Mouse (Mus musculus) MEL (cell line): ENCODE data around the gene Camta1. TPM values are rescaled to one million over a fixed set of nuclear protein-coding genes. Genes with fewer than 3 reads are reported as not detected.
A peak's percentile ranks its signal among the peaks of the same experiment; 100 is the strongest.

Experiments
- DNase-seq: peaks from one replicate; pipeline ENCODE4 v3.0.0; 2011; ENCODE audit warnings: low read depth, low spot score
- H3K27ac ChIP-seq: 2 replicates; pipeline ENCODE4 v1.5.1; 2012; ENCODE audit warnings: low read depth, mild to moderate bottlenecking, control low read depth, low read length, moderate library complexity; ENCODE audit not compliant: control insufficient read depth
- H3K27me3 ChIP-seq, 2 experiments: fragments of 150-350 bp in 1 of 2; sonication (generic) in 1 of 2; 2 replicates each; pipeline ENCODE4 v1.6.1; 2012; ENCODE audit warnings: low read length in 2 of 2, mild to moderate bottlenecking in 2 of 2, improper control_type of control experiment in 1 of 2, moderate library complexity in 1 of 2; ENCODE audit not compliant: insufficient read depth in 2 of 2, control insufficient read depth in 1 of 2
- H3K36me3 ChIP-seq, 2 experiments: 2 replicates each; pipeline ENCODE4 v1.6.1; 2012 to 2014; ENCODE audit warnings: low read length in 2 of 2, improper control_type of control experiment in 1 of 2, inconsistent platforms in 1 of 2, mild to moderate bottlenecking in 1 of 2; ENCODE audit not compliant: insufficient read depth in 2 of 2, control insufficient read depth in 1 of 2
- H3K4me1 ChIP-seq, 2 experiments: fragments of 150-350 bp in 1 of 2; sonication (generic) in 1 of 2; 2 replicates each; pipeline ENCODE4 v1.6.1; 2012; ENCODE audit warnings: low read length in 2 of 2, improper control_type of control experiment in 1 of 2, mild to moderate bottlenecking in 1 of 2; ENCODE audit not compliant: insufficient read depth in 2 of 2, control insufficient read depth in 1 of 2
- H3K4me3 ChIP-seq, 2 experiments: fragments of 150-350 bp in 1 of 2; sonication (generic) in 1 of 2; 2 replicates each; pipeline ENCODE4 v1.5.1; 2012; ENCODE audit warnings: low read depth in 2 of 2, low read length in 2 of 2, mild to moderate bottlenecking in 2 of 2, moderate library complexity in 2 of 2, control low read depth in 1 of 2, improper control_type of control experiment in 1 of 2; ENCODE audit not compliant: control insufficient read depth in 1 of 2, insufficient read depth in 1 of 2
- H3K79me2 ChIP-seq: 2 replicates; pipeline ENCODE4 v1.6.1; 2012; ENCODE audit warnings: mild to moderate bottlenecking, low read length, moderate library complexity; ENCODE audit not compliant: control insufficient read depth, poor library complexity, insufficient read depth
- H3K9ac ChIP-seq: 2 replicates; pipeline ENCODE4 v1.6.1; 2012; ENCODE audit warnings: low read depth, mild to moderate bottlenecking, control low read depth, low read length, moderate library complexity; ENCODE audit not compliant: control insufficient read depth, poor library complexity, severe bottlenecking
- H3K9me3 ChIP-seq: fragments of 150-350 bp; sonication (generic); replicated peaks from 2 replicates; pipeline ENCODE4 v1.6.1; 2012; ENCODE audit warnings: mild to moderate bottlenecking, low read length, improper control_type of control experiment, moderate library complexity; ENCODE audit not compliant: insufficient read depth
- CTCF ChIP-seq, 3 experiments: IDR thresholded peaks in 2 of 3; conservative IDR thresholded peaks in 1 of 3; 2 replicates each; pipeline ENCODE4 v1.5.1; 2011 to 2012; ENCODE audit warnings: low read length in 3 of 3, low read depth in 2 of 3, mild to moderate bottlenecking in 2 of 3, improper control_type of control experiment in 1 of 3, inconsistent platforms in 1 of 3, mixed read lengths in 1 of 3, moderate library complexity in 1 of 3; ENCODE audit not compliant: control insufficient read depth in 1 of 3, insufficient read depth in 1 of 3, poor library complexity in 1 of 3, severe bottlenecking in 1 of 3
- E2F4 ChIP-seq: IDR thresholded peaks from 2 replicates; pipeline ENCODE4 v1.6.1; 2011; ENCODE audit warnings: low read depth, low read length, improper control_type of control experiment, borderline replicate concordance
- ELF1 ChIP-seq: IDR thresholded peaks from 2 replicates; pipeline ENCODE4 v1.6.1; 2014; ENCODE audit warnings: low read depth, mild to moderate bottlenecking, inconsistent platforms, low read length, improper control_type of control experiment, moderate library complexity
- EP300 ChIP-seq, 2 experiments: IDR thresholded peaks; 2 replicates each; pipeline ENCODE4 v1.6.1; 2011; ENCODE audit warnings: improper control_type of control experiment in 2 of 2, low read length in 2 of 2, low read depth in 1 of 2, mild to moderate bottlenecking in 1 of 2
- GABPA ChIP-seq: IDR thresholded peaks from 2 replicates; pipeline ENCODE4 v1.6.1; 2012; ENCODE audit warnings: low read depth, mild to moderate bottlenecking, inconsistent platforms, low read length, improper control_type of control experiment, moderate library complexity
- HCFC1 ChIP-seq: IDR thresholded peaks from 2 replicates; pipeline ENCODE4 v1.6.1; 2012; ENCODE audit warnings: low read depth, mild to moderate bottlenecking, inconsistent platforms, low read length, improper control_type of control experiment, moderate library complexity
- KAT2A ChIP-seq: conservative IDR thresholded peaks from 2 replicates; pipeline ENCODE4 v1.6.1; 2012; ENCODE audit warnings: low read depth, low read length, improper control_type of control experiment, inconsistent platforms
- MAFK ChIP-seq: IDR thresholded peaks from 2 replicates; pipeline ENCODE4 v1.6.1; 2011; ENCODE audit warnings: low read depth, mild to moderate bottlenecking, low read length, improper control_type of control experiment, borderline replicate concordance
- MAX ChIP-seq: IDR thresholded peaks from 2 replicates; pipeline ENCODE4 v1.6.1; 2011; ENCODE audit warnings: low read length, improper control_type of control experiment
- MAZ ChIP-seq: IDR thresholded peaks from 2 replicates; pipeline ENCODE4 v1.6.1; 2012; ENCODE audit warnings: low read depth, mild to moderate bottlenecking, inconsistent platforms, low read length, improper control_type of control experiment
- MXI1 ChIP-seq: IDR thresholded peaks from 2 replicates; pipeline ENCODE4 v1.6.1; 2011; ENCODE audit warnings: mild to moderate bottlenecking, low read depth, low read length, improper control_type of control experiment
- MYC ChIP-seq: IDR thresholded peaks from 2 replicates; pipeline ENCODE4 v1.6.1; 2011; ENCODE audit warnings: low read depth, mild to moderate bottlenecking, low read length, improper control_type of control experiment, moderate library complexity
- NELFE ChIP-seq: IDR thresholded peaks from 2 replicates; pipeline ENCODE4 v1.6.1; 2011; ENCODE audit warnings: low read depth, low read length, improper control_type of control experiment
- NRF1 ChIP-seq: IDR thresholded peaks from 2 replicates; pipeline ENCODE4 v1.6.1; 2014; ENCODE audit warnings: low read depth, mild to moderate bottlenecking, inconsistent platforms, low read length, improper control_type of control experiment, moderate library complexity; ENCODE audit not compliant: poor library complexity, insufficient read depth, severe bottlenecking
- POLR2AphosphoS5 ChIP-seq: IDR thresholded peaks from 2 replicates; pipeline ENCODE4 v1.6.1; 2012; ENCODE audit warnings: low read depth, borderline replicate concordance, mild to moderate bottlenecking, inconsistent platforms, low read length, moderate library complexity, mixed read lengths
- RAD21 ChIP-seq: IDR thresholded peaks from 2 replicates; pipeline ENCODE4 v1.6.1; 2011; ENCODE audit warnings: mild to moderate bottlenecking, low read depth, low read length, improper control_type of control experiment
- SIN3A ChIP-seq: IDR thresholded peaks from 2 replicates; pipeline ENCODE4 v1.6.1; 2012; ENCODE audit warnings: low read length, improper control_type of control experiment, inconsistent platforms
- SMC3 ChIP-seq: IDR thresholded peaks from 2 replicates; pipeline ENCODE4 v1.6.1; 2011; ENCODE audit warnings: low read depth, low read length, improper control_type of control experiment
- TAL1 ChIP-seq: IDR thresholded peaks from 2 replicates; pipeline ENCODE4 v1.6.1; 2012; ENCODE audit warnings: mild to moderate bottlenecking, inconsistent platforms, low read length, moderate library complexity, mixed read lengths
- TBP ChIP-seq: IDR thresholded peaks from 2 replicates; pipeline ENCODE4 v1.8.0; 2011; ENCODE audit warnings: low read depth, low read length, improper control_type of control experiment
- TCF12 ChIP-seq: IDR thresholded peaks from 2 replicates; pipeline ENCODE4 v1.6.1; 2014; ENCODE audit warnings: low read depth, mild to moderate bottlenecking, inconsistent platforms, low read length, improper control_type of control experiment, moderate library complexity
- UBTF ChIP-seq: IDR thresholded peaks from 2 replicates; pipeline ENCODE4 v1.6.1; 2012; ENCODE audit warnings: low read depth, mild to moderate bottlenecking, inconsistent platforms, low read length, improper control_type of control experiment, moderate library complexity, borderline replicate concordance; ENCODE audit not compliant: insufficient read depth
- USF1 ChIP-seq: IDR thresholded peaks from 2 replicates; pipeline ENCODE4 v1.6.1; 2014; ENCODE audit warnings: low read depth, mild to moderate bottlenecking, inconsistent platforms, low read length, improper control_type of control experiment, moderate library complexity
- USF2 ChIP-seq, 2 experiments: IDR thresholded peaks; 2 replicates each; pipeline ENCODE4 v1.6.1; 2011 to 2012; ENCODE audit warnings: improper control_type of control experiment in 2 of 2, low read length in 2 of 2, borderline replicate concordance in 1 of 2, inconsistent platforms in 1 of 2, low read depth in 1 of 2, mild to moderate bottlenecking in 1 of 2; ENCODE audit not compliant: insufficient read depth in 1 of 2
- ZKSCAN1 ChIP-seq: IDR thresholded peaks from 2 replicates; pipeline ENCODE4 v1.6.1; 2012; ENCODE audit warnings: low read depth, mild to moderate bottlenecking, inconsistent platforms, low read length, improper control_type of control experiment, moderate library complexity
- ZNF384 ChIP-seq: IDR thresholded peaks from 2 replicates; pipeline ENCODE4 v1.6.1; 2012; ENCODE audit warnings: low read depth, mild to moderate bottlenecking, inconsistent platforms, low read length, improper control_type of control experiment
- polyA plus RNA-seq, 2 experiments: library from polyadenylated mRNA; stranded (reverse) in 1 of 2; unstranded in 1 of 2; fragments of >175 nt in 1 of 2; fragments of >200 nt in 1 of 2; gene quantifications; 2 replicates each; pipeline versions ENCODE4 v1.2.1 to v1.2.4; 2012; ENCODE audit warnings: low replicate concordance in 2 of 2, low read depth in 1 of 2; ENCODE audit not compliant: insufficient read length in 2 of 2, insufficient read depth in 1 of 2, missing spikeins in 1 of 2
- total RNA-seq: library from RNA; depleted of rRNA; stranded (reverse); fragments of 300-350 nt; gene quantifications from 2 replicates; pipeline ENCODE4 v1.2.3, GENCODE M21; 2012

The Camta1 gene
- total and polyA plus RNA-seq, 3 experiments: 28.2 to 87.5 TPM; not detected in 1

DNA sequence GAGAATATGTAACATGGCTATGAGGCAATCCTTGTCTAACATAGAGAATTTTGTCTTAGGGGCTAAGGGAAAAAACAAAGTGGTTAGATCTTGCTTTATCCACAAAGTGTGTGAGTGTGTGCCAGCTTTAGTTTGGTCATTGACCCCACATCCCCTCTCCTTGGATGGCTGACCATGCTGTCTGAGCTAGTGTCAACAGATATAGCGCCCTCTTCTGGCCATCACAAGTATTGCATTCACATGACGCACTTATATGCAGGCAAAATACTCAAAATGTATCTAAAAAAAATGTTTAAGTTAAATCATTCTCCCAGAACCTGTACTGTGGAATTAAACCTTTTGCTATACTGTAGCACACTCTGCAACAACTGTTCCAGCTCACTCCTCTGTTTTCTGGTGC, 766.5 kb downstream of the Camta1 start:
- H3K36me3 ChIP-seq: no peaks in the 10 kb centered on the region
- peak; percentile 9 for DNase-seq
- H3K9ac ChIP-seq: no peak overlapping the region
- TF ChIP-seq CTCF (IDR thresholded peaks at IDR 0.05 in 2 of 3, conservative IDR thresholded peaks at IDR 0.05 in 1 of 3; ENCODE audit: control insufficient read depth in 1 of 3, insufficient read depth in 1 of 3, low read depth in 2 of 3, low read length in 3 of 3, poor library complexity in 1 of 3, severe bottlenecking in 1 of 3): peak in 2 of 3 experiments; percentile 12 to 46; a peak in 3 of 6 replicates
- TF ChIP-seq SIN3A: no peak
- H3K4me1 ChIP-seq: no peaks in the 10 kb centered on the region
- no peaks in the 10 kb centered on the region for H3K9me3 ChIP-seq
- H3K27me3 ChIP-seq: no peaks in the 10 kb centered on the region
- no peak overlapping the region for H3K27ac ChIP-seq
- no peak overlapping the region for H3K4me3 ChIP-seq
- no peaks in the 10 kb centered on the region; the same call in 1 of the 2 replicates for H3K79me2 ChIP-seq

DNA sequence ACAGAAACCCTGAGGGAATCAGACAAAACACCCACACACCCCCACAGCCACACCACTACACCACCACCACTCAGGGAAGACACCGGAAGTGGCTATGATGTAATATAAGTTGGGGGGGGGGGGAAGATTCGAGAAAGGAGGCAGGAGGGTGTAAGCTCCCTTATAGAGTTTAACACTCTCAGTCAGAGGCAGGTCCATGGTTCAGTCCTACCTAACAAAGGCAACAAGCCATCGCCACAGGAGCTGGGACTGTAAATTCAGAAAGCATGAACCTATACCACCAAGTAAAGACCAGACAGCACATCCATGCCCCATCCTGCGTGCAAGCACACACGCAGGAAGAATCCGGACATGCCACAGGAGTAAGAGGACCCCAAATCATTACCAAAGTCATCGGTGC, 772.4 kb downstream of the Camta1 start, which contains the start of gene Gm13090:
Gene Gm13090, plus strand, starts transcription at position 301 of the 400 bp plus-strand sequence.
- DNase-seq: no peak
- Histone ChIP-seq H3K4me3 (no peak within 1 kb of the TSS), H3K4me1 (no peaks in the 10 kb centered on the region), H3K9me3 (no peaks in the 10 kb centered on the region), H3K27ac (no peak within 1 kb of the TSS), H3K27me3 (no peaks in the 10 kb centered on the region), H3K36me3 (no peaks in the 10 kb centered on the region), H3K9ac (no peak within 1 kb of the TSS), H3K79me2 (no peaks in the 10 kb centered on the region)
- no peak for TF ChIP-seq MAZ
- no peak for TF ChIP-seq SMC3
- no peak for TF ChIP-seq UBTF
- no peak for TF ChIP-seq NRF1
- TF ChIP-seq MAX: no peak
- TF ChIP-seq NELFE: no peak
- no peak for TF ChIP-seq ZNF384
- no peak for TF ChIP-seq MXI1
- no peak for TF ChIP-seq TCF12
- no peak for TF ChIP-seq USF1

DNA sequence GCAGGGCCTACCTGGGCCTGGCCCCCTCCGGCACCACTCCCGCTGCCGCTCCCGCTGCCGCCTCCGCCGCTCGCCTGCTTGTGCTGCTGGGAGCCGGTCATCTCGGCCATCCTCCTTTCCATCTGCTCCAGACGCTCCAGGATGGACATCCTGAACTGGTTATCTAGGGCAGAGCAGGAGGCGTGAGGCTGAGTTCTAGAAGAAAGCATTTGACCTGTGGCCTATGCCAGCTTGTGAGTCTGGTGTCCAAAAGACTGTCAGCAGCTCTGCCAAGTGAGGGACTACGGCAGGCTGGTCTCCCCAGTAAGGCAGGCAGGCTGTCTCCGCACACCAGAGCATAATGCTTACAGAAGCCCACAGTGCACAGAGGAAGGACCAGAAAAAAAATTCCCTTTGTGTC, 772.9 kb downstream of the Camta1 start:
- H3K4me3 ChIP-seq: no peak overlapping the region
- H3K9me3 ChIP-seq: no peaks in the 10 kb centered on the region
- H3K4me1 ChIP-seq: no peaks in the 10 kb centered on the region
- no peak for TF ChIP-seq MAFK
- no peak for TF ChIP-seq ZKSCAN1
- TF ChIP-seq MYC: no peak
- TF ChIP-seq USF2 (IDR thresholded peaks at IDR 0.05; ENCODE audit: borderline replicate concordance in 1 of 2, insufficient read depth in 1 of 2, low read depth in 1 of 2, low read length in 2 of 2): no peak
- no peak for TF ChIP-seq KAT2A
- TF ChIP-seq E2F4: no peak
- no peak for TF ChIP-seq NELFE
- no peak for TF ChIP-seq RAD21
- no peak for TF ChIP-seq TAL1
- no peak for TF ChIP-seq POLR2AphosphoS5
- no peak for TF ChIP-seq ELF1
- no peak for TF ChIP-seq HCFC1
- no peak for TF ChIP-seq SIN3A
- no peak for TF ChIP-seq EP300 (IDR thresholded peaks at IDR 0.05; ENCODE audit: low read depth in 1 of 2, low read length in 2 of 2)
- no peak for TF ChIP-seq TBP
- no peak for TF ChIP-seq GABPA
- TF ChIP-seq NRF1: no peak
- no peak for TF ChIP-seq UBTF

More for the DNA sequence above, 772.9 kb downstream of the Camta1 start:
- no peak overlapping the region for H3K27ac ChIP-seq
- H3K27me3 ChIP-seq: no peaks in the 10 kb centered on the region
- DNase-seq: no peak
- no peaks in the 10 kb centered on the region for H3K36me3 ChIP-seq
- H3K79me2 ChIP-seq: no peaks in the 10 kb centered on the region
- H3K9ac ChIP-seq: no peak overlapping the region
